Mouse (Mus musculus) bone marrow macrophage, adult 2 months (primary cell): ENCODE data around the gene Wdr24.

ENCODE experiments used
- CTCF ChIP-seq: IDR thresholded peaks from 2 replicates; pipeline ENCODE4 v1.5.1; 2012; ENCODE audit warnings: low read depth, mild to moderate bottlenecking, low read length, moderate library complexity
- POLR2A ChIP-seq: IDR thresholded peaks from 2 replicates; pipeline ENCODE4 v1.6.1; 2012; ENCODE audit warnings: mild to moderate bottlenecking, low read depth, low read length, borderline replicate concordance

DNA sequence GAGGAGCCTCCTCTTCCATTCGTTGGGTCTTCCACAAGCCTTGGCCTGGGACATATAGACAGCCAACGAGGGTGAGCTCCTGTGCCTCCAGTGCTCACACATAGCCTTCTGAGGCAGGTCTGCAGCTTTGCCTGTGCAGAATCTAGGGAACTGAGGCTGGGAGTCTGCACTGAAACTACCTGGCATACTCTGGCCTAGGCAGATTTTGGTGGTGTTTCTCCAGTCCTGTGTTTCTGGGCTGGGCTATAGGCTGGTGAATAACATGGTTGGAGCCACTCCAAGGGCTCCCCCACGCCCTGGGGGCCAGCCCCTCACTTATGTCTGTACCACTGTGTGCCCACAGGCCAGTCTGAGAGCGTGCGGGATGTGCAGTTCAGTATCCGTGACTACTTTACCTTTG lies 1.9 kb downstream of the Wdr24 start:
- TF ChIP-seq POLR2A, result no peak
- TF ChIP-seq CTCF, result no peak
